Mouse (Mus musculus) liver, embryonic 18 days (tissue): ENCODE results near the gene Rps29. TPM values are rescaled to one million over a fixed set of nuclear protein-coding genes. Genes with fewer than 3 reads are reported as not detected.

Source experiments
- polyA plus RNA-seq: library from polyadenylated mRNA; depleted of rRNA; stranded (reverse); fragments of >200 nt; gene quantifications from 2 replicates; pipeline ENCODE4 v1.2.3, GENCODE M21; 2012; rRNA removed

Gene Rps29
- polyA plus RNA-seq, result 1,582 and 1,774 TPM in 2 replicates

DNA sequence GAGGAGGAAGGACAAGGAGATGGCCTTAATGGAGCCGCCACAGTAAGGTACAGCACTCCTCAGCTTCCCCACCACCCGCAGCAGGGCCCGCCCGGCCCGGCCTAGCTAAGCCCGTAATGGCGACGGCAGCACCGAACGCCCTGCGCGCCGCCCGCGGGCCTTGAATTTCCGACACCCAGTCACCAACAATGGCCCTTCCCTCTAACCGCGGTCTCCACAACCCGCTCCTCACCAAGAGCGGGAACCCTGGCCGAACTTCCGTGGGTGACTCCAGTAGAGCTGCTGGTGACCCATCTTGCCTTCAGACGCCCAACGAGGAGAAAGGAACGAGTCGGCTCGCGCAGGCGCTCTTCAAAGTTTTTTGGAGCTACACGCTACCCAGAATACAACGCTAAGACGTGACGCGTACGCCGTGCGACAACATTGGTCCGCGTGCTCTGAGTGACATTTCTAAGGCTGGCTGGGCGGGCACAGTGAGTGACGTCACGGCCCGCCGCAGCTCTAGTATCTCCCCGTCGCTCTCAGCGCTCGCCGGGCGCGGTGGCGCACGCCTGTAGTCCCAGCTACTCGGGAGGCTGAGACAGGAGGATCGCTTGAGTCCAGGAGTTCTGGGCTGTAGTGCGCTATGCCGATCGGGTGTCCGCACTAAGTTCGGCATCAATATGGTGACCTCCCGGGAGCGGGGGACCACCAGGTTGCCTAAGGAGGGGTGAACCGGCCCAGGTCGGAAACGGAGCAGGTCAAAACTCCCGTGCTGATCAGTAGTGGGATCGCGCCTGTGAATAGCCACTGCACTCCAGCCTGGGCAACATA, at the start of gene Rps29:
TSS of gene Rps29 (minus strand) at position 422 of the 813 bp plus-strand sequence.

DNA sequence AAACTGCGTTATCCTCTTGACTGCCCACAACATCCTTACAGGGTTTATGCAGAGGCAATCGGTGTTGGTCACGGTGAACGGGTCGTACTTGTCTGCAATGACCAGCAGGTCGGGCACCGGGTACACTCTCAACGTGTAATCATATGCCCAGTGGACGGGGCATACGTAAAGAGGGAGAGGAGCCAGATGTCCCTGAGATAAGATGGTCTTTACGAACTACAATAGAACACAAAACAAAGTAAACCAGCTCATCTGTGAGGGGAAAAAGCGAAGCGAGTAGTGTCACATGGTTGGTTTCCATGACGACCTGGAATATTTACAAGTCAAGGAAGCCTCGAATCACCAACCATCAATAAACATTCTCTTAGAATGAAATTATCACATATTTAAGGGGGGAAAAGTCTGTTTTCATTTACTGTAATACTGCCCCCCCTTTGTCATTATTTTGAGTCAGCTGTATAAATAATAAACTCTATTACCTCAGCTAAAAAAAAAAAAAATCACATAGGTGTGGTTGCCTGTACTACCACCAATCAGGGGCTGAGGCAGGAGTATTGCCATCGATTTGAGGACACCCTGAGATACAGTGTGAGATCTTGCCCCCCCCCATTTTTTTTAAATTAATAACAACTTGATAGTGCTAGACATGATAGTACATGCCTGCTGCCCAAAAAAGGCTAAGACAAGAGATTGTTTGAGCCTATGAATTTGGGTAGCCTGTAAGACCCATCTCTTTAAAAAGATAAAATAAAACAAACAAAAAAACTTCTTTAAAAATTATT, 45.3 kb upstream of the Rps29 start, which contains the start of gene Gm49384:
TSS of gene Gm49384 (minus strand) at position 216 of the 782 bp plus-strand sequence.

DNA sequence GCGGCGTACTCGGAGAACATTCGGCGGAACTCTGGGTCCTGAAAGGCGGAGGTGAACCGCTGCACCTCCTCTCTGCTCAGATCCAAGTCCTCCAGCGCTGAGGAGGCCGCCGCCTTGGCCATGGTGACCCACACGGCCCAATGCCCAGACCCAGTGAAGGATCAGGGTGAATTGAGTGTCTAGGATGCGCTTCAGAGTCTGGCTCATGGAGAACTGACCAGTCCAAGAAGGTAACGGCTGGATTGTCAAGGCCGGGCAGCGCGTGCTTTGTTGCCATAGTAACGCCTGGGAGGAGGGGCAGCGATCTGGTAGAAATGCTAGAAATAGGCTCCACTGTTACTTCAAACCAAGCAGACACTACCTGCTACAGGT, 39.2 kb upstream of the Rps29 start, which contains the start of gene Dnaaf2:
TSS of gene Dnaaf2 (minus strand) at position 266 of the 372 bp plus-strand sequence.

DNA sequence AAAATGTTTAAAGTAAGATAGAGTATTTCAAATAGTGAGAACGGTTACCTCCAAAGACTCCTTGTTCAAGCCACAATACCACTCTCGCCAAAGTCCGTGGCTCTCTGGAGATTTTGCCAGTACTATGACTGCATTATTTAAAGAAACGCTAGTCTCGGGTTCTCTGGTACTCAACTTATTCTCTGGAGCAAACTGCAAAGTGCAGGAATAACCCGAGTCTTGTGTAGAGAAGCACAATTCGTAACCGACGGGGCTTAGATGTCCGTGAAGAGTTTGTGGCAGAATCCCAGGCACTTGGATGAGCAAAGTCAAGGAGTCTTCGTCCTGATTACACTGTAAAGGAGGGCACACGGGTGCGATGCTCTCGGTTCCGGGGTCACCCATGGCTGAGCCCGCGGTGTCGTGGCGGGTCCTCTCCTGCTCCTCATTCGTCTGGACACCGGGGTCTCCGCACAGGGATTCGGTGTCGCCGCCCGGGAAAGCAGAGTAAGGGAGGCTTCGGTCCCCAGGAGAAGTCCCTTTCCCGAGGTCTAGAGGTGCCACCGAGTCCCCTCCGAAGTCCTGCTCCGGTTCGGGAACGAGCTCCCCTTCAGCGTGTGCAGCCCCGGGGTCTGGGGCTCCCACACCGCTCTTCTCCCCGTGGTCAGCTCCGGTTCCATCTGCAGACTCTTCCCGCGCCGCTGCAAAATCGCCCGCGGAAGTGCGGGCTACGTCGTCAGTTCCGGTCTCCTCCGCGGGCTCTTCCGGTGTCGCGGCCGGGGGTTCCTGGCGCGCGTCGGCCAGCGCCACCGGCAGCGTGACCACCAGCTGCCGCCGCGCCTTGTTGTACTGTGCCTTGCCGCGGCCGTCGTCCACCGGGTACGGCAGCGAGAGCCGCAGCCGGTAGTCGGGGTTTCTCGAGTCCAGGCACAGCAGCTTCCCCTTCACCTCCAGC, 37.7 kb upstream of the Rps29 start, which contains the start of gene Gm49383:
TSS of gene Gm49383 (minus strand) at position 661 of the 934 bp plus-strand sequence.

DNA sequence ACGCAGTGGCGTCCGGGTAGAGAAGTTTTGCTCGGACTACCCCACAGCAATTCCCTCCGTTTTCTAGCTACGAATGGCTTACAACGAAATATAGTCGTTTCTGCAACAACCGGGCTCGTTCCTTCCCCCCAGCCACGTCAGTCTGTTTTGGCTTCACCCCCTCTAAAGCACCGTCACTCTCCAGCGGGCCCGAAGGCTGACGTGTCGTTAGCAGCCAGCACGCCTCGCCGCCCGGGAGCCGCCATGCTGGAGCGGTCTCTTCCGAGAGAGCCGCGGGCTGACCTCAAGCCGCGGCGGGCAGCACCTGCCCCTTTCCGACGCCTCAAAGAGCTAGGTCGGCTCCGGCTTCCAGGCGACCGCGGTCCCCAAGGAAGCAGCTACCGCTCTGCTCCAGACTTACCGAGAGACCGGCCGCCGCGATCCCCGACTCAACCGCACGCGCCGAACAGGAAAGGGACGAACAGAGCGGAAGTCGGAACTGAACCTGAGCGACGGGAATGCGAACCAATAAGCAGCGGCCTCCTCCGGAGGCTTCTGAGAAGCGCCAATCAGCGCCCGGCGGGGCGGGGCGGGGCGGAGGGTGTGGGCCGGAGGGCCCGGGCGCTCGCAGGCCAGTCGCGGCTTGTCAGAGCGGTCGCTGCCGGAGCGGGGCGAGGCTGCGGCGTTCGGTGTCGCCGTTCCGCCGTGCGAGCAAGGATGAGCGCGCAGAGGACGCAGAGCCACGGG, 24.8 kb upstream of the Rps29 start, which contains the start of the genes Rpl36al and Mgat2:
TSS of gene Rpl36al (minus strand) at position 501 of the 726 bp plus-strand sequence.
TSS of gene Mgat2 (plus strand) at position 575 of the 726 bp plus-strand sequence.

DNA sequence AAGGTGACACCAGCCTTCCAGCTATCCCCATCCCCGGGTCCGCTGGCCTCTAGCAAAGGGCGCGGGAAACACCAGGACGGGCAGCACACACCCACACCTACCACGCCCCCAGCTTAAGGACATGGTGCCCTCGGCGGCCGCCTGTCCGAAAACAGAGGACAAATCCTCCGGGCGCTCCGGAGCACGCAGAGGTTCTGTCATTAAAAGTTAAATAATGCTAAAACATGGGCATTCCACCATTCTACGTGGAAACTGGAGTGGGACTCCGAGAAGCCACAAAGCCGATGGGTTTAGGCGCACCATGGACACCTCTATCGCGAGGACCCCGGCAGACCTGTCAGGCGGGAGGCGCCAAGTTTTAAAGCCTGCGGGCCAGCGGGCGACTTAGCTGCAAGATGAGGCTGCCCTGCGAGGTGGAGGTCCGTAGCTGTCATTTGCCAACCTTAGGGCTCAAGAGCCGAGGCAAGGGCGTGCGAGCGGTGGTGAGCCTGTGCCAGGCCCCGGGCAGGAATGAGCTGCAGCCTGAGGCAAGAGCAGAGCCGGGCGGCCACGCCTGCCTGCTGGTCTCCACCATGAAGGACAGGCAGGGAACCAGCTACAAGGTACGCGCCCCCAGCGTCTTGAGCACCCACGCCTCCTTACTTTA, 9.6 kb upstream of the Rps29 start, which contains the start of gene Lrr1:
TSS of gene Lrr1 (plus strand) at position 354 of the 646 bp plus-strand sequence.

Other genes with a start within 250 kb of the Rps29 start
- gene Lrr1, start 9.6 kb upstream of the Rps29 start, polyA plus RNA-seq, result 4.0 and 4.5 TPM in 2 replicates
- gene Rpl36al, start 24.9 kb upstream of the Rps29 start, polyA plus RNA-seq, result 494 and 497 TPM in 2 replicates
- gene Mgat2, start 25.0 kb upstream of the Rps29 start, polyA plus RNA-seq, result 12.2 and 12.6 TPM in 2 replicates
- 1.7 and 2.2 TPM in 2 replicates for gene Gm49383, start 37.9 kb upstream of the Rps29 start, polyA plus RNA-seq
- 1.7 and 1.8 TPM in 2 replicates for gene Dnaaf2, start 39.2 kb upstream of the Rps29 start, polyA plus RNA-seq
- gene Gm49384, start 45.1 kb upstream of the Rps29 start, polyA plus RNA-seq, result 2.6 and 3.0 TPM in 2 replicates
- 11.3 and 11.9 TPM in 2 replicates for gene Pole2, start 69.0 kb upstream of the Rps29 start, polyA plus RNA-seq
- 0.25 and 1.9 TPM in 2 replicates for gene Klhdc1, start 82.0 kb upstream of the Rps29 start, polyA plus RNA-seq
- gene Klhdc2, start 137.5 kb upstream of the Rps29 start, polyA plus RNA-seq, result 32.0 and 33.2 TPM in 2 replicates
- 8.7 and 10.1 TPM in 2 replicates for gene Nemf, start 198.0 kb upstream of the Rps29 start, polyA plus RNA-seq
- 50.9 and 53.3 TPM in 2 replicates for gene Arf6, start 213.0 kb upstream of the Rps29 start, polyA plus RNA-seq
- gene Gm9887, start 213.3 kb upstream of the Rps29 start, polyA plus RNA-seq, result 0.25 and 0.35 TPM in 2 replicates